Mouse (Mus musculus) Patski (cell line): Measurements from ENCODE around the gene B4galnt2. TPM values are rescaled to one million over a fixed set of nuclear protein-coding genes. Genes with fewer than 3 reads are reported as not detected.
"Not testable (repeated sequence)": the region's sequence is repeated elsewhere in the genome, so short reads cannot be mapped to it uniquely, and the experiment has no call there.

ENCODE experiments used
- ATAC-seq: fragments of 100-300 bp; one replicate; pipeline ENCODE4 v1.8.0; 2021
- CTCF ChIA-PET: fragments of 350-600 bp; sonication (Branson Sonifier 250); formaldehyde crosslinking; loops from one replicate; lab custom pipeline; 2022; ENCODE audit warnings: inconsistent platforms; lab: Charles Lee
- POLR2A ChIA-PET: fragments of 350-600 bp; sonication (Branson Sonifier 250); formaldehyde crosslinking; loops from one replicate; lab custom pipeline; 2022; ENCODE audit warnings: antibody characterized with exemption, inconsistent platforms; lab: Charles Lee
- DNase-seq: peaks from one replicate; pipeline ENCODE4 v3.0.0-alpha.2; 2011; ENCODE audit warnings: low read depth, low spot score
- H3K27me3 ChIP-seq: fragments of 371-371 bp; one replicate; pipeline ENCODE4 v1.5.1; 2021
- CTCF ChIP-seq: fragments of 100-300 bp; IDR thresholded peaks from one replicate; pipeline ENCODE4 v1.5.1; 2021
- in situ Hi-C: fragments of 300-500 bp; cut with MboI; formaldehyde crosslinking; loops from 3 replicates; pipeline ENCODE4 v1.11.1; 2018; ENCODE audit warnings: low pct_unique_long_range_greater_than_20kb, mixed read lengths
- polyA plus RNA-seq: library from polyadenylated mRNA; unstranded; gene quantifications from one replicate; pipeline ENCODE4 v1.2.3, GENCODE M21; 2021

Gene B4galnt2
- polyA plus RNA-seq, 1 experiment from 2014 or later, result 0.21 TPM

DNA sequence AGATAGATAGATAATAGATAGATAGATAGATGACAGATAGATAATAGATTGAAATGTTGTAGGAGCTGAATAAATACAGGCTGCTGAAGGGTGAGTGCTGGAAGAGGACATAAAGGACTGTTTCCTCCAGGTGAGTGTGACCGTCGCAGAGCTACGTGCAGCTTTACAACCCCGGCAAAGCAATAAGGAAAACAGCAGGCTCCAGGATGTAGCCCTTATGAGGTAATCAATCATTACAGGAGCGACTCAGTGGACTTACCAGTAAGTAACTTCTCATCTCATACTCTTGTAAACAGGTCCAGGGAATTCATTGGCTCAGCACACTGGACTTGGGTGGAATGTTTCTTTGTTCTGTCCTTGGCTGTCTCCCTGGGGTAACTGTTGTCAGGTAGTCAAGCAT is 11.3 kb upstream of the B4galnt2 start:
- no peak for TF ChIP-seq CTCF
- DNase-seq, result no peak
- in situ Hi-C loops, result no loop called here
- ATAC-seq, result no peak
- ChIA-PET CTCF (no interaction called here), POLR2A (no interaction called here)
- peaks cover 15% of the 10 kb centered on the region for H3K27me3 ChIP-seq

DNA sequence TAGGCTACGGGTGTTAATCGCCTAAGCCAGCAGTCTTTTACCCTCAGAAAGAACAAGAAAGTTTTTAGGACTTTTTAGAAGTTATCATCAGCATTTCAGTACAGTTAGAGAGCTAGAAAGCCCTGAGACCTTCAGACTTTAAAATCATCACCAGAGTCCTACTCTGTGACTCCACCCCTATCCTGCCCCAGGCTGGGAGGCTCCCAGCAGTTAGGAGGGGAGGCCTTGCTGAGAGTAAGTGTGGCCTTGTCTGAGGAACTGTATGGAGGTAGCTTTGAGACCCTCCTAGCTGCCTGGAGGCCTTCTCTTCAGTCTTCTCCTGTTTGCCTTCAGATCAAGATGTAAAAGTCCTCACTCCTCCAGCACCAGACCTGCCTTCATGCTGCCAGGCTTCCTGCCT is 9.5 kb upstream of the B4galnt2 start:
- DNase-seq (no peak), ATAC-seq (no peak)
- H3K27me3 ChIP-seq, result peaks cover 19% of the 10 kb centered on the region
- ChIA-PET POLR2A (no interaction called here), CTCF (no interaction called here)
- TF ChIP-seq CTCF, result no peak
- in situ Hi-C loops, result no loop called here

- H3K27me3 ChIP-seq, result peaks cover 19% of the 10 kb centered on the region
- DNase-seq, in situ Hi-C loops, POLR2A ChIA-PET, CTCF ChIA-PET, ATAC-seq: not testable (repeated sequence)
Measured at GRCm38 (mm10) chr11:95923477-95923876, 8.8 kb upstream of the B4galnt2 start.

DNA sequence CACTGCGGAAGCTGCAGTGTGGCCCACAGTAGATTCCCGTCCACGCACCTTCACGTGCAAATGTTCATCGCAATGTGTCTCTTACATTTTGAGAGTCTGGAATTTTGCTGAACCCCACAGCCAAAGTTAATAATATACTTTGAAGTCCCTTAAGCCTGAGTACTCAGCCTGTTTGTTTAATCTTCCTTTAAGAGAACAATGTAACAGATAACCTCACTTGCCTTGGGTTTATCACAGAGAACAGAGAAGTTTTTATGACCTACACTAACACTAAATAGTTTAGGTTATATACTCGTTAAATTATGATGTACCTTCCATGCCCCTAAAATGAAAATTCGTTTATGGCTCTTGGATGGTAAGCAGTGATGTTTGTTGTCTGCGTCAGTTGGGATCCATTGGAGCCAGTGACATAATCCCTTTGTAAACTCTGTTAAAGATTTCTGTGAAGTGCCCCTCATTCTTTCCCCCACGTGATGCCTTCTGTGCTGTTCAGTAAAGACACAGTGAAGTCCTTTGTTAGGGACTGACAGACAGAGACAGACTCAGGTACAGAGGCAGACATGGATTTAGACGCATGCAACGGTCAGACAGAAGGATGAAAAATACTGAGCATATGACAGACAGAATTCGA is 7.4 kb upstream of the B4galnt2 start:
- in situ Hi-C loops, result no loop called here
- CTCF ChIA-PET, result no interaction called here
- ATAC-seq, result no peak

GRCm38 (mm10) chr11:95916426-95916825 is 1.7 kb upstream of the B4galnt2 start:
- CTCF ChIA-PET, result interaction anchor here (1.4 kb wide), 1 partner anchor 39 kb away, joined by 3 read pairs; no protein-coding TSS in a partner anchor
- ATAC-seq, result no peak
- H3K27me3 ChIP-seq, result peaks cover 25% of the 10 kb centered on the region
- TF ChIP-seq CTCF, result no peak
- POLR2A ChIA-PET, result interaction anchor here (0.7 kb wide), 1 partner anchor 22 kb away, joined by 6 read pairs; no protein-coding TSS in a partner anchor
- DNase-seq, result no peak
- in situ Hi-C loops, result no loop called here

More for the DNA sequence above, 7.4 kb upstream of the B4galnt2 start:
- no peak for TF ChIP-seq CTCF
- H3K27me3 ChIP-seq, result peaks cover 19% of the 10 kb centered on the region
- POLR2A ChIA-PET, result no interaction called here
- DNase-seq, result no peak

- ChIA-PET POLR2A (interaction anchor here (0.5 to 0.7 kb wide), 3 partner anchors 389 to 1809 kb away, joined by 3 to 13 read pairs (median 4); no protein-coding TSS in a partner anchor), CTCF (no interaction called here)
- ATAC-seq (no peak), DNase-seq (no peak)
- no peak for TF ChIP-seq CTCF
- in situ Hi-C loops, result no loop called here
- peaks cover 26% of the 10 kb centered on the region for H3K27me3 ChIP-seq
Measured at GRCm38 (mm10) chr11:95915006-95915710, 467 bp upstream of the B4galnt2 start.

GRCm38 (mm10) chr11:95913959-95914566 is 628 bp downstream of the B4galnt2 start:
- peaks cover 26% of the 10 kb centered on the region for H3K27me3 ChIP-seq
- no peak for DNase-seq
- in situ Hi-C loops, result no loop called here

GRCm38 (mm10) chr11:95911579-95911978 is 3.1 kb downstream of the B4galnt2 start:
- peaks cover 26% of the 10 kb centered on the region for H3K27me3 ChIP-seq
- no peak for TF ChIP-seq CTCF
- CTCF ChIA-PET, result no interaction called here
- in situ Hi-C loops, result no loop called here
- DNase-seq (no peak), ATAC-seq (no peak)
- POLR2A ChIA-PET, result no interaction called here

More at GRCm38 (mm10) chr11:95913959-95914566, 628 bp downstream of the B4galnt2 start:
- POLR2A ChIA-PET, result no interaction called here
- ATAC-seq, result no peak
- TF ChIP-seq CTCF, result no peak
- CTCF ChIA-PET, result no interaction called here

GRCm38 (mm10) chr11:95907805-95908524 is 6.7 kb downstream of the B4galnt2 start:
- H3K27me3 ChIP-seq, result peaks cover 7% of the 10 kb centered on the region
- CTCF ChIA-PET, result no interaction called here
- ATAC-seq (no peak), DNase-seq (no peak)
- POLR2A ChIA-PET, result no interaction called here
- in situ Hi-C loops, result no loop called here
- TF ChIP-seq CTCF, result no peak

DNA sequence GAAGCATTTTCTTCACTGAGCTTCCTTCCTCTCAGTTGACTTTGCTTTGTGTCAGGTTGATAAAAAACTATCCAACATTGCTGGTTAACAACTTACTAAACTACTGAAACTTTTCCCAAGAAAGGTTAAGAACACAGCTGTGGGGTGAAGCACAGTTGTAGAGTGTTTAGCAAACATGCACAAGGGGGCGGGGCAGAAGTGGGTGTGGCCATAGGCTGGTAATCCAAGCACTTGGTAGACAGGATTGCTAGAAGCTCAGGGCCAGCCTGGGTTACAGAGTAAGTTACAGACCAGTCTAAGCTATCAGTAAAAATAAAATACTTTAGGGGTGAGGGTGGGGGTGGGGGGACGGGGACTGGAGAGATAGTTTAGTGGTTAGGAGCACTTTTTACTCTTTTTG is 10.4 kb downstream of the B4galnt2 start:
- ATAC-seq (no peak), DNase-seq (no peak)
- TF ChIP-seq CTCF, result no peak
- POLR2A ChIA-PET, result no interaction called here
- H3K27me3 ChIP-seq, result peaks cover 9% of the 10 kb centered on the region
- in situ Hi-C loops, result no loop called here
- CTCF ChIA-PET, result no interaction called here
